Mouse (Mus musculus) retina, embryonic 14.5 days (tissue): ENCODE measurements at regions not wholly inside any gene's neighbourhood (a gene's known extent, or its start where the extent isn't known, plus 50 kb on each side); places are given as distances from the start of the nearest gene placed in this dataset.

Experiments used
- DNase-seq: peaks from one replicate; pipeline ENCODE4 v3.0.0-alpha.2; 2015; ENCODE audit warnings: low spot score

DNA sequence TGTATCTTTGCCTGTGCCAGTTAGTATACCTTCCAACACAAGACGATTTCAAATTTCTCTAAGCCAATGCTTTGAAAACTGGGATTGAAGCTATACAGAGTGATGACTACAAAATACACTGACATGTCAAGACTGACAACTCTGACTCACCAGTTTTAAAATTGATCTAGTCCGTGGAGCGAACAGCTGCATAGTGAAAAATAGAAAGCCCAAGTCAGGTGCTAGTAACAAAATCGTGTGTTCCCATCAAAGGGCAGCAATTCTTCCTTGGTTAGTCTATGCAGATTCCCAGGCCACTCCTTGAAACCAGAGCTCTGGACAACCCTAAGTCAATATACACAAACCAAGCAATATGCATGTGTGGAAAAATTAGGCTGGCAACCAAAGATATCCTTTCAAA, 940.6 kb downstream of the Kcna4 start:
- no peak for DNase-seq

DNA sequence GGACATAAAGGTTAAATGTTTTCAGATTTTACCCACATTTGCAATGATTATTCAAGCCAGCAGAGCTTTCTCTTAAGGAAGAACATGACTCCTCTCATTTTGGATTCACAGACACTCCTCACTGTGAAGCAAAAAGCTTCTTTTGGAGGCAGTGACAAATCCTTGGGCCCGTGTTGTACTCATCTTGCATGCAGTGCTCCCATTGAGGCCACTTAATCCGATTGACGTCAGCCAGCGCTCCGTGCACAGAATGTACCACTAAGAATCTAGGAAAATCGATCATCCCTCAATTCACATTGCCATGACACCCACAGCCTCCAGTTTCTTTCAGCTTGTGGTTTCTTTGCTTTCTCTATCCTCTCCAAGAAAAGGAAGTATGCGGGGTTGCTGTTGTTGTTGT, 941.5 kb downstream of the Kcna4 start:
- DNase-seq = peak; percentile 10

DNA sequence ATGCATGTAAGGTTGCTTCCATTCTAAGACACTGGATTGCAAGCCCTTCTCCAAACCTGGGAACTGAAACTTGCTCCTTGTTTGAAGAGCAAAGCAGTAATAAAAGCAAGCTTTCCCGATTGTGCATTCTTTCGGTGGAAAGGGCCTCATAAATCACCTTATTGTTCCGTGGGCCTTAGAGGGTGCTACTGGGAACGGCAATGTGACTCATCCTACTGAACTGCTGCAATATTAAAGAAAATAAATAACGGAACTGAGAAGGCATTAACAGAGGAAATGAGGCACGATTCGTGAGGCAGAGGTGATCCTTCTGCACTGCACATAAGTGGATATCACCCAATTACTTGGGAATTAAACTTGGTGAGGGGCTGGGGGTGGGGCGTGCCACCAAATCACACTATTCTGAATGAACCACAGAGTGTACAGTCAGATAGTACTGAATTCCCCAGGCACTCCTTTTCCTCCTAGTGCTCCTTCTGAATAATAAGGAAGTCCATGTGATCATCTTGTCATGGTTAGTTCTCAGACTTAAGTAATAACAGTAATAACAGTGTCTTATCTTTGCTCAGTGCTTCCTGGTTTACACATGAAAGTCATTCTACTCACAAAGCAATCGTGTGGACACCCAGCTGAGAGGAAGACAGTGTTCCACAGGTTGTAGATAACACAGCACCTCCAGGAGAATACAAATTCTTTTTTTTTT, 946.0 kb downstream of the Kcna4 start:
- DNase-seq = no peak
